Mouse (Mus musculus) lung, adult 2 months (tissue): Measurements from ENCODE around the gene Golga1.

Experiments
- CTCF ChIP-seq: fragments of 200-500 bp; IDR thresholded peaks from 2 replicates; pipeline ENCODE4 v1.5.1; 2011; ENCODE audit warnings: mild to moderate bottlenecking, low read length, control low read depth; ENCODE audit not compliant: insufficient read depth
- POLR2A ChIP-seq: fragments of 200-500 bp; IDR thresholded peaks from 2 replicates; pipeline ENCODE4 v1.6.1; 2011; ENCODE audit warnings: low read depth, mild to moderate bottlenecking, control low read depth, low read length, borderline replicate concordance; ENCODE audit errors: extremely low read depth

- TF ChIP-seq CTCF (no peak), POLR2A (no peak)
Measured at GRCm38 (mm10) chr2:39004372-39004771, 61.0 kb downstream of the Golga1 start.
